Mouse (Mus musculus): ENCODE measurements around the gene Il7r.
"Not testable (repeated sequence)": the region's sequence is repeated elsewhere in the genome, so short reads cannot be mapped to it uniquely, and the experiment has no call there.

Gene Il7r

DNA sequence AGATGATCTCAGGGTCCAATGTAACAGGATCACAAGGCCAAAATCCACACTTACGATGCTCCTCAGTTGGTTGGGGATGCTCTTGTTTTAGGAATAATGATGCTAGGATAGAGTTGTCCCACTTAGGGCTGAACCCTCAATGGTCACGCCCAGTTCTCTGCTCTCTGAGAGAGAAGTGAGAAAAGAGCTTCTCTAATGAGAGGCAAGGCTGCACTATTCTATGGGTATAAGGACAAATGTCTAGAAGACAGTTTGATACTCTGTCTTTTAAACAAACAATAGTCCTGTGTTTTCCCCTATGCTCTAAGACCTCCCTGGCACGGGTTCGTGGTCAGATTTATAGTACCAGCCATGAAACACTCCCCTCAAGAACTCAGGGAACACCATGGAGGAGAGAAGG lies at the start of gene Il7r:
Gene Il7r (minus strand): TSS at position 101 of the 400 bp plus-strand sequence.
- no peak for DNase-seq (ENCODE audit: low spot score)

- DNase-seq (ENCODE audit: low spot score) = no peak
Observed at GRCm38 (mm10) chr15:9577303-9577702, 47.3 kb upstream of the Il7r start.

GRCm38 (mm10) chr15:9574796-9575195 lies 44.8 kb upstream of the Il7r start:
- DNase-seq (ENCODE audit: low spot score) = peak; percentile 41

GRCm38 (mm10) chr15:9573361-9573760 lies 43.4 kb upstream of the Il7r start:
- DNase-seq (ENCODE audit: low spot score) = no peak

GRCm38 (mm10) chr15:9572664-9573063 lies 42.7 kb upstream of the Il7r start:
- DNase-seq (ENCODE audit: low spot score) = no peak

DNA sequence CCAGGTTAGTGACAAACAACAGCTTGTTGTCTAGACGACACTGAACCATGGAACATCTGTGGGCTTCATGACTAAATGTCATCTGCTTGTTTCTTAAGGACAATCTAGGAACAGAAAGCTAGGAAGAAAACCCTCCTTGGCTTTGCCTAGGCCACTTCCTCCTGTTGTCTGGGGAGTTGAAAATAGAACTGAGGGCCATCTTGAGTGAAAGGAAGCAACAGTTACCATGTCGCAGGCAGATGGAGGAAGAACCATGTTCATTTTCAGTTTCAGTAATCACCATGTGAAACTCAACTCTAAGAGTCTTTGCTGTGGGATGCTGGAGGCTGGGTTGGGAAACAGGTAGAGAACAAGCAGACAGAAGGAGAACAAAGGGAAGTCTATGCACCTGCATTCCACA lies 41.9 kb upstream of the Il7r start:
- DNase-seq (ENCODE audit: low spot score) = no peak

DNA sequence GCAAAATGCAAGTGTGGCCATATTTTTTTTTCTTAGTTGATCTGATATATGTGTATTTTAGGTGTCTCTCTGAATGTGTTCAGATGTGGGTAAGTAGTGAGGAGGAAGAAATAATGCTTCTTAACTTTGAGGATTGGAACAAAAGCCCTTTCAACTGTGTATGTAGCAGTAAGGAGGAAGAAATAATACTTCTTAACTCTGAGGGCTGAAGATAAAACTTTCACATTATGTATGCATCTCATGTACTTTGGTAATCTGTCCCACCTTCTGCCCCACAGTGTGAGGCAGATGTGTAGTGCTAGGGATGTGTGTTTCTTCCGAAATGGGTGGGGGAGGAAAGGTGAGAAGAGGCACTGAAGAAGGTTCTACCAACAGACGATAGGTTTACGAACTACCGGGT lies 37.3 kb upstream of the Il7r start:
- DNase-seq (ENCODE audit: low spot score) = no peak

- DNase-seq (ENCODE audit: low spot score) = no peak
Observed at GRCm38 (mm10) chr15:9565396-9565795, 35.4 kb upstream of the Il7r start.

DNA sequence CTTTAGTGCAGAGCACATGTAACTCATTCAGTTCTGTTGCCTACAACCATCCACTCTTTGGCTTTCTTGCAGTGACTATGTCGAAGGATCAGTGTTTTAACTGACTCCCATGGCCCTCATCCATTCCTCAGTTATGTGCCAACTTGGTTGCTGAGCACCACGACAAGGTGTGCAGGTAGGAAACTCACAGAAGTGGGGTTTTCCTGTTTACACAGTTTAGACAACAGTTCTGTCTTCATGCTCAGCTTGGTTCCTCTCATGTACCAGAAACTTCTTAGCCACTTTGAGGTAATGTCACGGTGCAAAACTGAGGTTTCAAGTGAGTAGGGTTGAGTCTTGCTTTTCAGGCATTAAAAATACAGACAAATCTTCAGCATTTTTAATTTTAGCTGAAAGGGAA lies 34.2 kb upstream of the Il7r start:
- DNase-seq (ENCODE audit: low spot score) = no peak

DNA sequence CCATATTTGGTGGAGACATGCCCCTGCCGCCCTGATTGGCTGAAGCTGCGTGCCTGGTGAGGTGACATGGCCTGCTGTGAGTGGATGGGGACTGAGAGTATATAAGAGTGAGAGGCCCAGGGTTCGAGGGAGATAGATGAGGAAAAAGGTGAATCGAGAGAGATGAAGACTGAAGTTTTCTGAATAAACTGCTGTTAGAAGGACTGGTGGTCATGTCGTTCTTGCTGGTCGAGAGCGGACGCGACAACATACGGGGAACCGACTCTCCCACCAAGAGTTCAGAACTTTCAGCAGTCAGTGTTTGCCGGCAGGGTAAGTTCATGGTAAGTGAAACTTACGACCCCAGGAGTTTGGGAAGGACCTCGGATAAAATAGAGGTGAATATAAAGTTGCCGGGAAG lies 27.3 kb upstream of the Il7r start:
- DNase-seq (ENCODE audit: low spot score) = not testable (repeated sequence)

GRCm38 (mm10) chr15:9548951-9549350 lies 19.0 kb upstream of the Il7r start:
- DNase-seq (ENCODE audit: low spot score) = no peak

- no peak for DNase-seq (ENCODE audit: low spot score)
Observed at GRCm38 (mm10) chr15:9535200-9535599, 5.2 kb upstream of the Il7r start.

DNA sequence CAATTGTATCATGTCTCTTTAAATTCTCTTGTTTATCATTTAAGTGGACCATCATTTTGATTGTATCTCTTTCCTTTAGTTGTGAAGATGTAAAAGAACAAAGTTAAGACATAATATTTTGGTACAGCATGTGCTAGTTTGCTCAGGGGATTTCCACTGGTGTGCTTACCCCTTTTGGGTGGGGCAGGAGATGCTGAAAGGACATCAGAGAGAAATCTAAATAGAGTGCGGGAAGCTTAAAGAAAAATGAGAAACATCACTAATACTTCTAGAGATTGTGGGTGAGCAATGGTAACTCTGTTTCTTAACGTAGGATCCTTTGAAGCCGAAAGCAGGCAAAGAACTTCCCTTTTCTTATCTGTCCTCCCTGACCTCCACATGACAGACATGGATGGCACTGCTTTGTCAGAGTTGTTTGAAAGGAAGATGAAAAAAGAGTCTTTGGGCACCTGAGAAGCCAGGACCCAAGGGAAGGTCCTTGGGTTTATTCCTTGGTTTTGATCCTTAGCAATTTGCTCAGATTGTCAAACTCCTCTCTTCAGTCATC lies 3.5 kb upstream of the Il7r start:
- peak; percentile 36 for DNase-seq (ENCODE audit: low spot score)

DNA sequence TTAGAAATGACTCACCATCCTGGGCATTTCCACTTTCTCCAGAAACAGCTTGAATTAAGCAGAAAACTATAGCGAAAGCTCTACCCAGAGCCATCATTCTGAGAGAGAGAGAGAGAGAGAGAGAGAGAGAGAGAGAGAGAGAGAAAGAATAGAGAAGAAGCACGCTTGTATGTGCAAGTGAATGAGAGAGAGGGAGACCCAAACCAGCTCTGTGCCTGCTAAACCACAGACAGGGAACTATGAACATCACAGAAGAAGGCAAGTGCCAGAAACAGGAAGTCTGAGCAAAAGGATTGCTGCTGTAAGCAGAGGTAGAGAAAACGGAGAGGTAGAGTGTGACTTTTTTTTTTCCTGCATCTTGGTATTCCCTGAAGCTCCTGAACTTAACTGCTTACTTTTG lies 330 bp downstream of the Il7r start:
- peak; percentile 46 for DNase-seq (ENCODE audit: low spot score)

DNA sequence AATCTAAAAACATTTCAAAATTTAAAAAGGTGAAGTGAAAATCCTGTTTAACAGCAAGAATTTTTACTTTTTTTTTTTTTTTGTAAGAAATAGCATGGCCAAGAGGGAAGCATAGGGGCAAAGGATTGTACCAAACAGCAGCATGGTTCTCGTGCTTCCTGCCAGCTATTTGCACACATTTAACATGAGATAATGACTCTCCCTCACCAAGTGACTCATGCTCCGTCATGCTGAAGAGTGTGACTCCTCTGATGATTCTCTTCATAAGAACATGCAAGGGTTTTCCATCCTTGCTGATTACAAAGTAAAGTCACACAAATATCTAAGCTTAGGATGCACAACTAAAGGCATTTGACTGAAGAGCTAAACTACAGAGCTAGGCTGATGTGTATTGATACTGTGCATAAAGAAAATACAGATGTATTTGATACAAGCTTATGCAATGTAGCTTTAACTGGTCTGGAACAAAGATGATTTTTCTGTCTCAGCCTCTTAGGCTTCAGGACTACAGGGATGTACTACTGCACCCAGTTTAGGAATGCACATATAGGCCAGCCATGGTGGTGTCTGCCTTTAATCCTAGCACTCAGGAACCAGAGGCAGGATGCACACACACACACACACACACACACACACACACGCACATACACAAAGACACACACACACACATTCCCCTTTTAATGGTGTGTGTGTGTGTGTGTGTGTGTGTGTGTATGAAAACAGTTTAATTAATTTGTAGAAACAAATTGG lies 1.6 kb downstream of the Il7r start:
- DNase-seq (ENCODE audit: low spot score) = no peak

- no peak for DNase-seq (ENCODE audit: low spot score)
Observed at GRCm38 (mm10) chr15:9526412-9526811, 3.6 kb downstream of the Il7r start.

DNA sequence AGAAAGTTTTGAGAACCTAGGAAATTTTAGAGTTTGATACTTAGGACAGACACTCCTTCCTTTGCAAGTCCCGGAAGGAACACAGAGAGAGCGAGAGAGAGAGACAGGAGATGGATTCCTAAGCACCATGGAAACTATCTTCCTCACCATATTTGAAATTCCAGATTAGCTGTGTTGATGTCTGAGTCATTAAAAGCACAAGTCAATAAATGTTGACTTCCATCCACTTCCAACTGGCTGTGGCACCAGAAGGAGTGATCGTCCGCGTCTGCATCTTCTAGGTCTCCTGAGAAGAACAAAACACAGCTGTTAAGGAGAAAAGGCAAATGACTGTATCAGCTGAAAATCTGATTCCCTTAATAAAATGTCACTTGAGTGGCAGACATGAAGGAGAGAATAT lies 5.1 kb downstream of the Il7r start:
- no peak for DNase-seq (ENCODE audit: low spot score)

DNA sequence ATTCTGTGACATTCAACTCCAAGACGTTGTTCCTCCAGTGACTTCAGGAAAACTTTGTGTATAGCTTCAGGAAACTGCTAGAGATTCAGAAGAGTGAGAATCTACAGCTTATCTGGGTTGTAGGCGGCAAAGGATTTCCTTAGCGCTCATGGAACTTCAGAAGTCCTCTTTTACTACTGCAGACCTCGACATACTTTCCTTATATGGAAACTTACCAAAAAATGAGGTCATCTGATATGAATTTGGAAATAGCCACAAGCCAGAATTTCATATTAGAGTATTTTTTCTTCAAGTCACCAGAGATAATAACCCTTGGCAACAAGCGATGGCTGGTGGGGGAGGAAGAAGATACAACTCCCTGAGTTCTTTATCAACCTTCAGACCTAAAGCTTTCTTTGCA lies 6.0 kb downstream of the Il7r start:
- no peak for DNase-seq (ENCODE audit: low spot score)

GRCm38 (mm10) chr15:9523059-9523458 lies 6.9 kb downstream of the Il7r start:
- no peak for DNase-seq (ENCODE audit: low spot score)

DNA sequence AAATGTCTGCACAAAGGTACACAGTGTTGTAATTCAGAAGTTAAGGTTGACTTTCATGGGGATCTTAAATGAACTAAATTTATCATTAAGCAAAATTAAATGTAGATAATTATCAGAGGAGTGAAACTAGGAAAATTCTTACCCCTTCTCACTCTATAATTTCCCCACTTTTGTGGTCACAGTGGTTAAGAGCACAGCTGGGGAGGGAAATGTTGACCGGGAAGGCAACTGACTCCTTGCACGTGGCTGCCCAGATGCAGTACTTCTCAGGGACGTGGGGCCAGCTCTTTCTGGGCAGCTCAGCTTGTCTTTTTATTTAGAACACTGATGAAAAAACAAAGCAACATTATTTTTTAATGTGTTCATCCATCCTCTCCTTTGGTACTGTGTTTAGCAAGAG lies 37.9 kb downstream of the Il7r start:
- no peak for DNase-seq (ENCODE audit: low spot score)

DNA sequence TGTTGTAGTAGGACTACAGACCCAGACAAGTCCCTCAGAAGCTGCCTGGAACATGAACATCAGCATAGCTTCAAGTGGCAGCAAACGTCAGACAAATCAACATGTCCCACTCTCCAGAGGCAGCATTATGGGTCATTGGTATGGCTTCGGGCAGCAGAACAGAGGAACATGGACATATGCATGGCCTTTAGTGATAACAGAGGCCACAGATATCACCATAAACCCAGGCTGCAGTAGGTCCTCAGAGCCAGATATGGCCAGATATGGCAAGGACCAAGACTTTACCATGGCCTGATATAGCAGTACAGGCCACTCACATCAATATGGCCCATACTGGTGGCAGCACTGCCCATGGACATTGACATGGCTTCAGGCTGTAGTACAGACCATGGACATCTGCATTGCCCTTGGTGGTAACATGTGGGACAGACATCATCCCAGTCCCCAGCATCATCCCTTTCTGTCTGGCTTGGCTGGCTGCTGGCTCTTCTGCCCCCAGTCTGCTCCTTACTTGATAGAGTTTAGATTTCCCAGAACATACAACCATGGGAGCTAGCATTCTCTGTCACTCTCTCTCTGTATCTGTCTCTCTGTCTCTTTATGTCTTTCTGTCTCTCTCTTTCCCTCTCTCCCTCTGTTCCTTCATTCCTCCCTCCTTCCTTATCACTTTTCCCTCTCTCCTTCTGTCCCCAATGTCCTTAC lies 40.4 kb downstream of the Il7r start:
- no peak for DNase-seq (ENCODE audit: low spot score)

DNA sequence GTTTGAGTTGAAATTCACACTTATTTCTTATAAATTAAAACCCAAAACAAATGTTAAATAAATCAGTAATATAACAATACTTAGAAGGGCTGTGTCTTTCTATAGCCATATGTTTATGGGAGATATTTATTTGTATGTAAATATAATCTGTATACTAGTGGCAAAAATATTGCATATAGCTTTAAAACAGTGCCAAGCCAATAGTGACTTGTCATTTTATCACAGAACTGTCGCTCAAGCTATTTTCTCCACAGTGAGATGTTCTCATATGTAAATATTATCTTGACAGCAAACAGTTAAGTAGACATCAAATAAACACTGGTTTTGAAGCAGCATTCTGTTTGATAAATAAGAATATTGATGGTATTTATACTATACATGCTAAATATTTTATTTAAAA lies 56.8 kb downstream of the Il7r start:
- DNase-seq (ENCODE audit: low spot score) = no peak

GRCm38 (mm10) chr15:9472618-9473017 lies 57.4 kb downstream of the Il7r start:
- DNase-seq (ENCODE audit: low spot score) = no peak

DNA sequence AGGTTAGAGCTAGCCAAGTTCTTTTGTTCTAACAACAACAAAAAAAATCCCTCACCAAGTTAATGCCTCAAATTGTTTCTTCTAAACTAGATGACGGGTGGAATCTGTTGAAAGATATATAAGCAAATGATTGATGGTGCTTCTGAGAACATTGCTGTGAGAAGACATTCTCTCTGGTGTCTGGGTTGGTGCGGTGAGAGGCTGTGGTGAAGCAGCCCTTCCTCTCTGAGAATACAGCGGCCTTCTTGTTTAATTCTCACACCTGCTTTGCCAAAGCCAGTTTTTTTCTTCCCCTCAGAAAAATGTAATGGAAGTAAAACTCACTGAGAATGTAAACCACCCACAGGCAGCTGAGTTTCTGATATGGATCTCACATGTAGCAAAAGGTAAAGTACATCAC lies 57.8 kb downstream of the Il7r start:
- DNase-seq (ENCODE audit: low spot score) = no peak
